Mouse (Mus musculus): ENCODE data around the gene Oma1. TPM values are rescaled to one million over a fixed set of nuclear protein-coding genes. Genes with fewer than 3 reads are reported as not detected.
A peak's percentile ranks its signal among the peaks of the same experiment; 100 is the strongest.

The Oma1 gene
- 3.8 and 6.4 TPM in 2 replicates for polyA plus RNA-seq (2012; rRNA removed)

DNA sequence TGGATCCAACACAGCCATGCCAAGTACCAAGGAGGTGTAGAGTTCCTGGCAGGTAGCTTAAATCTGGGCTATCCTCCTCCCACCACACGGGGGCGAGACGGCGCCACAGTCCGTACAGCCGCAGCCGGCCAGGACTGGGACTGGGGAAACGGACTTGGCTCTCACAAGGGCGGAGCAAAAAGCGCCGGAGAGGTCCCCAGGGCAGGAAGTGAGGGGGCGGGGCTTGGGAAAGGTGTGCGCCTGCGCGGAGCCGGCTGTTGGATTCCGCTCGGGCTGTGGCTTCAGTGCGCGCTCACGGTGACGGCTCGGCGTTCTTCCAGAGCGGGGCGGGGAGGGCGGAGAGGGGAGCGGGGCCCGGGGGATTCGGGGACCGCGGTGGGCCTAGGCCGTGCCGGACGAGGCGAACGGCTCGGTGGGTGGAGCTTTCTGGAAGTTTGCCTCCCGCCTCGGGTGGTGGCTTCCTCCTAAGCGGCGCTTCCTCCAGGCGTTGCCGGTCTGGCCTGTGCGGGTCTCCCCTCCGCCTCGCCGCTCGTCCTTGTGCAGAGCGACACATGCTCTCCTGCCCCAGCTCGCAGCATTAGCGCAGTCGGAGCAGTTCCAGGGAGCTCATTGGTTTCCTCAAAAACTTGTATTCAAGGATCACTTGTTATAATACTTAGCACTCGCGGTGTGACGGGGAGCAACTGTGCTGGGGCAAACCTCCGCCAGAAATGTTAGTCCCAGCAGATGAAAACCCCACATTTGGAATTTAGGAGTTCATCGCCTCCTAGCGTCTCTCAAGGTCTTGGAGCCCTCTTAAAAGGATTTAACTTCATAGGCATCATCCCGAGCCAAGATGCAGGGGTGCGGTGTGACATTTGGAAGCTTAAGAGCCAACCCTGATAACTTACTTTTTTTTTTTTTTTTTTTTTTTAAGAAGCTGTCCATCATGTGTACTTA is at the start of gene Oma1:
Gene Oma1, plus strand, starts transcription at position 226 of the 939 bp plus-strand sequence.
- WGBS = under 1% methylated on average over 61 of the region's 61 CpGs
- TF ChIP-seq CTCF (IDR thresholded peaks at IDR 0.05; ENCODE audit: extremely low read depth, insufficient read depth, insufficient read length, insufficient replicate concordance) = peak; percentile 87
- TF ChIP-seq POLR2A (IDR thresholded peaks at IDR 0.05; ENCODE audit: low read depth, low read length) = peak; percentile 49
- DNase-seq (ENCODE audit: low read depth in 1 of 2, low spot score in 2 of 2) = peak; percentile 89 to 96
- no peaks in the 10 kb centered on the region for H3K36me3 ChIP-seq (ENCODE audit: control insufficient read depth, insufficient read depth, low read length)
- H3K4me1 ChIP-seq (ENCODE audit: control insufficient read depth, insufficient read depth, insufficient read length) = no peaks in the 10 kb centered on the region
- H3K27me3 ChIP-seq (ENCODE audit: control insufficient read depth, insufficient read depth, low read length) = no peaks in the 10 kb centered on the region
- H3K4me3 ChIP-seq (ENCODE audit: extremely low read depth, insufficient read depth, insufficient read length) = peak within 1 kb of the TSS; percentile 61
- H3K27ac ChIP-seq (ENCODE audit: insufficient read depth, low read length) = peak within 1 kb of the TSS; percentile 53

DNA sequence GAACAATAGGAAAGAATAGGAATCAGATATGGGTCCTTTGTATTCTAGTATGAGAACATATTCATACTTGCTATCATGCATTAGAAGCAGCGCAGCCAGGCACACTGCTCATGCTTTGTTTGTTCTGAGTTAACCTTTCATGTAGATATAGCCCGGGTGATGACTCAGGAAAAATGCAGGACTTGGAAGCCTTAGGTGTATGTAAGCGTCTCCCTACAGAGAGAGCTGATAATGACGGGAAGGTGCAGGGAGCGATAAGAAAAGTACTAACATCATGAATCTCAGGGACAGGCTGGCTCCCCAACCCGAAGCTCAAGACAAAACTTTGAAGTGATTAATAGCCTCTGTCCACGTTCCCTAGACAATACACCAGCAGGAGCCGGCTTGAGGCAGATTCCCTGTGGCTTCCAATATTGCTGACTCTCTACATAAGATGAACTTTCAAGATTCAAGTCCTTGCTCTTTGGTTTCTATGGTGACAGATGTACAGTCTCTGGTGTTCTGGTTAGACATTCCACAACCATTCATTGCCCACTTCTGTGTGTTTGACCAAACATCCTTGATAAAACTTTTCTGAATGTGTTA is 49.7 kb upstream of the Oma1 start:
- no peaks in the 10 kb centered on the region for H3K27me3 ChIP-seq (ENCODE audit: control insufficient read depth, insufficient read depth, low read length)
- no peak for DNase-seq (ENCODE audit: low read depth in 1 of 2, low spot score in 2 of 2)
- H3K27ac ChIP-seq (ENCODE audit: insufficient read depth, low read length) = no peak overlapping the region
- no peaks in the 10 kb centered on the region for H3K4me1 ChIP-seq (ENCODE audit: control insufficient read depth, insufficient read depth, insufficient read length)
- H3K36me3 ChIP-seq (ENCODE audit: control insufficient read depth, insufficient read depth, low read length) = no peaks in the 10 kb centered on the region
- no peak overlapping the region for H3K4me3 ChIP-seq (ENCODE audit: extremely low read depth, insufficient read depth, insufficient read length)
- WGBS = 65% methylated on average over 8 of the region's 8 CpGs
- TF ChIP-seq CTCF (IDR thresholded peaks at IDR 0.05; ENCODE audit: extremely low read depth, insufficient read depth, insufficient read length, insufficient replicate concordance) (no peak), POLR2A (IDR thresholded peaks at IDR 0.05; ENCODE audit: low read depth, low read length) (no peak)

DNA sequence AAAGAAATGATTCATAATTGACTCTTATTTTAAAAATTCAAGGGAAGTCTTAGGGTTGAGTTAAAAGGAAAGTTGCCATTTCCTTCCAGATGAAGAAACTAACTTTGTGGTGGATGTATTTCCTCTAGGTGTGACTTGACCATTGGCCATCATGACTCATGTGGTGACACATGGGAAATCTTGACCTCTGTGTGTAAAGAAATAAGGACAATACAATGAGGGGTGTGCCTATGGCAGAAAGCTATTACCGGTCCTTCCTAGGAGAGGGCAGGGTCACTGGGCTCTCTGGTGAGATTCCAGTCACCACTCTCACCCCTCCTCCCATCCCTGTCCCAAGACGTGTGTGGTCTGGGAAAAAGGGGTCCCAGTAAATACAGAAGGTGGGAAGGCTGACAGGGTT is 48.4 kb upstream of the Oma1 start:
- H3K4me3 ChIP-seq (ENCODE audit: extremely low read depth, insufficient read depth, insufficient read length) = no peak overlapping the region
- H3K4me1 ChIP-seq (ENCODE audit: control insufficient read depth, insufficient read depth, insufficient read length) = no peaks in the 10 kb centered on the region
- H3K27ac ChIP-seq (ENCODE audit: insufficient read depth, low read length) = no peak overlapping the region
- H3K27me3 ChIP-seq (ENCODE audit: control insufficient read depth, insufficient read depth, low read length) = no peaks in the 10 kb centered on the region
- 59% methylated on average over 2 of the region's 2 CpGs for WGBS
- TF ChIP-seq POLR2A (IDR thresholded peaks at IDR 0.05; ENCODE audit: low read depth, low read length) (no peak), CTCF (IDR thresholded peaks at IDR 0.05; ENCODE audit: extremely low read depth, insufficient read depth, insufficient read length, insufficient replicate concordance) (no peak)
- no peaks in the 10 kb centered on the region for H3K36me3 ChIP-seq (ENCODE audit: control insufficient read depth, insufficient read depth, low read length)
- no peak for DNase-seq (ENCODE audit: low read depth in 1 of 2, low spot score in 2 of 2)

DNA sequence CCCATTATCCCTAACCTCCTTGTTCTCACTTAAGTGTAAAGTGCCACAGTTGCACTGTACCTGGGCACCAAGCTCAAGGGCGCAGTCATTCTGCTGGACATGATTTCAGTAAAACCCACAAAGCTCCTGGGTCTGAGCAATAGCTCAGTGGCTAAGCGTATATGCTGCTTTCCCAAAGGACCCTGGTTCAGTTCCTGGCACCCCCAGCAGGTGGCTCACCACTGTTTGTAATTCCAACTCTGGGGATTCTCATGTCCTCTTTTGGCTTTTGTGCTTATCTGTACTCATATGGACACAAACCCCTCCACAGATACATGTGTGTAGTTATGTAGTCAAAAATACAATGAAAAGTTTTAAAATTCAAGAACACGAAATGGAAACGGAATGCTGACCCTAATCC is 44.3 kb upstream of the Oma1 start:
- 89% methylated on average over 4 of the region's 4 CpGs for WGBS
- Histone ChIP-seq H3K36me3 (ENCODE audit: control insufficient read depth, insufficient read depth, low read length) (no peaks in the 10 kb centered on the region), H3K4me3 (ENCODE audit: extremely low read depth, insufficient read depth, insufficient read length) (no peak overlapping the region), H3K27me3 (ENCODE audit: control insufficient read depth, insufficient read depth, low read length) (no peaks in the 10 kb centered on the region), H3K4me1 (ENCODE audit: control insufficient read depth, insufficient read depth, insufficient read length) (no peaks in the 10 kb centered on the region), H3K27ac (ENCODE audit: insufficient read depth, low read length) (no peak overlapping the region)
- DNase-seq (ENCODE audit: low read depth in 1 of 2, low spot score in 2 of 2) = no peak
- TF ChIP-seq CTCF (IDR thresholded peaks at IDR 0.05; ENCODE audit: extremely low read depth, insufficient read depth, insufficient read length, insufficient replicate concordance) (no peak), POLR2A (IDR thresholded peaks at IDR 0.05; ENCODE audit: low read depth, low read length) (no peak)

DNA sequence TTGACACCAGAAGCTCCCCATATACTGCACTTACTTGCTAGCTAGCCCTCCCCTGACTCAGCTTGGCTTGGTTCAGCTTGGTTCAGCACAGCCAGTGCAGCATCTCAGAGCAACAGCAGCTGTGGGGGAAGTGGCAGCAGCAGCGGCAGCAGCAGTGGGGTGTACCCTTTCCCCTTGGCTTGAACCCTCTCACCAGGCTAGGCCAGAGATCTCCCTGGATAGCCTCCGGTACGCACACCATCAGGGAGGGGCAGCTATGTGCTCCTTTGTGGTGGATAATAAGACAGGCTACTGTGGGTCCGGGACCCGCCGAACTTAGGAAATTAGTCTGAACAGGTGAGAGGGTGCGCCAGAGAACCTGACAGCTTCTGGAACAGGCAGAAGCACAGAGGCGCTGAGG is 40.6 kb upstream of the Oma1 start:
- Histone ChIP-seq H3K4me1 (ENCODE audit: control insufficient read depth, insufficient read depth, insufficient read length) (no peaks in the 10 kb centered on the region), H3K4me3 (ENCODE audit: extremely low read depth, insufficient read depth, insufficient read length) (no peak overlapping the region), H3K27ac (ENCODE audit: insufficient read depth, low read length) (no peak overlapping the region), H3K36me3 (ENCODE audit: control insufficient read depth, insufficient read depth, low read length) (no peaks in the 10 kb centered on the region), H3K27me3 (ENCODE audit: control insufficient read depth, insufficient read depth, low read length) (no peaks in the 10 kb centered on the region)
- TF ChIP-seq POLR2A (IDR thresholded peaks at IDR 0.05; ENCODE audit: low read depth, low read length) (no peak), CTCF (IDR thresholded peaks at IDR 0.05; ENCODE audit: extremely low read depth, insufficient read depth, insufficient read length, insufficient replicate concordance) (no peak)
- DNase-seq (ENCODE audit: low read depth in 1 of 2, low spot score in 2 of 2) = no peak
- 85% methylated on average over 7 of the region's 8 CpGs for WGBS

DNA sequence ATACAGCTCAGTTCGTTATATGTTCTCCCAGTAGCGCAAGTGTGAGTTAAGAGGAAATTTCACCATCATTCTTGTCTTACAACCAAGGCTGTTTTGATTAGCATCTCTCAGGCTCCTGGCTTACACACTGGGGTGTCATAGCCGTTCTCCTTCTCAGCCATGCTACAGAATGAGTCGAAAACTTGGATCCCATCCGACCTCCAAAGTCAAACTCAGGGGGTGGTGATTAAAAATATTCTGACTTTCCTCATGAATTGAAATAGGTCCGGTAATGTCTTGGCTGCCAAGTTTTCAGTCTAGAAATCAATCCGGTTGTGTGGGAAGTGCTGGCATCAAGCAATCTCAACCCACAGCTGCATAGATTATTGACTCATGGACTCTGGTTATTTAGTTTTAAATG is 25.3 kb upstream of the Oma1 start:
- Histone ChIP-seq H3K36me3 (ENCODE audit: control insufficient read depth, insufficient read depth, low read length) (no peaks in the 10 kb centered on the region), H3K4me3 (ENCODE audit: extremely low read depth, insufficient read depth, insufficient read length) (no peak overlapping the region), H3K27me3 (ENCODE audit: control insufficient read depth, insufficient read depth, low read length) (no peaks in the 10 kb centered on the region), H3K27ac (ENCODE audit: insufficient read depth, low read length) (no peak overlapping the region), H3K4me1 (ENCODE audit: control insufficient read depth, insufficient read depth, insufficient read length) (no peaks in the 10 kb centered on the region)
- TF ChIP-seq POLR2A (IDR thresholded peaks at IDR 0.05; ENCODE audit: low read depth, low read length) = no peak
- WGBS = 87% methylated on average over 7 of the region's 7 CpGs
- DNase-seq (ENCODE audit: low read depth in 1 of 2, low spot score in 2 of 2) = no peak

DNA sequence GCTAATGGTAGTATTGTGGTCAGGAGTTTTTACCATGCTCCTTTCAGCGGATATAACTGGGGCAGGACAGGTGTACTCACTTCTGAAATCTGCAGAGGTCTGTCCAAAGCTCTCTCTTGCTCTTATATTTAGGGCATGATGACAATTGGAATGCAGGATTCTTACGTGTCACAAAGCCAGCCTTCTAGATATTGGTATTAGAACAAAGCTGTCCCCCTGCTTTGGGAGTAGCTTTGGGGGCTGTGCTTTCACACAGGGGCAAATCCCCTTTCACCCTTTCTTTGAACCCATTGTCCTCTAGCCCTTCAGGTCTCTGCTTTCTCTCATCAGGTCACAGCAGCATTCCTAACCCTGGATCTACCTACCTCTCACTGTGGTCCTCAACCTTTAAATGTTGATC is 22.8 kb upstream of the Oma1 start, which contains the start of gene 4921539E11Rik:
Gene 4921539E11Rik, minus strand, starts transcription at position 101 of the 400 bp plus-strand sequence.
- no peak for TF ChIP-seq CTCF (IDR thresholded peaks at IDR 0.05; ENCODE audit: extremely low read depth, insufficient read depth, insufficient read length, insufficient replicate concordance)
- TF ChIP-seq POLR2A (IDR thresholded peaks at IDR 0.05; ENCODE audit: low read depth, low read length) = no peak
- H3K4me3 ChIP-seq (ENCODE audit: extremely low read depth, insufficient read depth, insufficient read length) = no peak within 1 kb of the TSS
- no peak for DNase-seq (ENCODE audit: low read depth in 1 of 2, low spot score in 2 of 2)
- no peaks in the 10 kb centered on the region for H3K4me1 ChIP-seq (ENCODE audit: control insufficient read depth, insufficient read depth, insufficient read length)
- 87% methylated on average over 2 of the region's 2 CpGs for WGBS
- no peaks in the 10 kb centered on the region for H3K27me3 ChIP-seq (ENCODE audit: control insufficient read depth, insufficient read depth, low read length)
- no peaks in the 10 kb centered on the region for H3K36me3 ChIP-seq (ENCODE audit: control insufficient read depth, insufficient read depth, low read length)
- no peak within 1 kb of the TSS for H3K27ac ChIP-seq (ENCODE audit: insufficient read depth, low read length)
